Mouse (Mus musculus) bone marrow, adult 2 months (tissue): ENCODE data around the gene Phc1.

Source experiments
- CTCF ChIP-seq: fragments of 200-500 bp; IDR thresholded peaks from 2 replicates; pipeline ENCODE4 v1.5.1; 2011; ENCODE audit warnings: low read length, control low read depth; ENCODE audit not compliant: control insufficient read depth, insufficient read depth
- POLR2A ChIP-seq: fragments of 200-500 bp; IDR thresholded peaks from 2 replicates; pipeline ENCODE4 v1.6.1; 2011; ENCODE audit warnings: low read depth, mild to moderate bottlenecking, control low read depth, low read length, borderline replicate concordance; ENCODE audit not compliant: control insufficient read depth

GRCm38 (mm10) chr6:122325361-122325975 lies 14.9 kb downstream of the Phc1 start:
- TF ChIP-seq CTCF (no peak), POLR2A (no peak)
